Mouse (Mus musculus): ENCODE measurements around the gene Hoxb5. TPM values are rescaled to one million over a fixed set of nuclear protein-coding genes. Genes with fewer than 3 reads are reported as not detected.

Hoxb5 gene
- polyA plus RNA-seq, 1 experiment: not detected

DNA sequence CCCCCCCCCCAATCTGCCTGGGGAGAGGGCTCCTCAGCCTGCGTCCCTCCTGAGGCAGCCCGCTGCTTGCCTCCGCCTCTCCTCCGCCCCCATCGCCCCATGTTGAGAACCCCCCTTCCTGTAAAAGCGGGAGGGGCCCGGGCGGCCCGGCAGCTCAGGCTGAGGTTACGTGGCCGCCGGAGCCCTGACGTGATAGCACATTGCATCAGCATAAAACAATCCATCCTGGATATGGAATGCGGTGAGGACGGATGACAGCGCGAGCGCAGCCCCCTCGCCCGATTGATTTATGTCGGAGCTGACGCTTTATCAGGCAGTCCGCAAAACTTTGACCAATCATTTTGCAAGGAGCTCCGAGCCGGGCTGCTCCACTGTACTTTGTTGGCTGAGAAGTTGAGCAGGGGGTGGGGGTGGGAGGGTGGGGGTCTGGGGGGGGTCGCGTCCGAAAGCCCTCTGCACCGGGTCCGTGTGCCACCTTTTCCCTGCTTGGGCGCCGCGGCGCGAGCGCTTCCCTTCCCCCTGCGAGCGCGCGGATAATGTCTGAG is 32.1 kb upstream of the Hoxb5 start, which contains the start of gene Hoxb9:
Hoxb9 (plus strand) TSS at position 462 of the 545 bp plus-strand sequence.
- H3K4me3 ChIP-seq (replicated peaks): no peak within 1 kb of the TSS
- peaks cover 100% of the 10 kb centered on the region for H3K27me3 ChIP-seq (ENCODE audit: control insufficient read depth)
- H3K9me3 ChIP-seq (ENCODE audit: control insufficient read depth, low read length): no peaks in the 10 kb centered on the region
- no peak for TF ChIP-seq GATA1 (IDR thresholded peaks at IDR 0.05; ENCODE audit: low read length)
- no peak for TF ChIP-seq TAL1 (IDR thresholded peaks at IDR 0.05; ENCODE audit: low read length)
- H3K4me1 ChIP-seq (ENCODE audit: control insufficient read depth): no peaks in the 10 kb centered on the region
- no peaks in the 10 kb centered on the region for H3K36me3 ChIP-seq (ENCODE audit: control insufficient read depth)

GRCm38 (mm10) chr11:96271541-96272011 is 31.6 kb upstream of the Hoxb5 start:
- Histone ChIP-seq H3K36me3 (ENCODE audit: control insufficient read depth) (no peaks in the 10 kb centered on the region), H3K4me3 (replicated peaks) (no peak overlapping the region), H3K4me1 (ENCODE audit: control insufficient read depth) (no peaks in the 10 kb centered on the region), H3K27me3 (ENCODE audit: control insufficient read depth) (peaks cover 100% of the 10 kb centered on the region), H3K9me3 (ENCODE audit: control insufficient read depth, low read length) (no peaks in the 10 kb centered on the region)
- TF ChIP-seq GATA1 (IDR thresholded peaks at IDR 0.05; ENCODE audit: low read length) (no peak), TAL1 (IDR thresholded peaks at IDR 0.05; ENCODE audit: low read length) (no peak)

DNA sequence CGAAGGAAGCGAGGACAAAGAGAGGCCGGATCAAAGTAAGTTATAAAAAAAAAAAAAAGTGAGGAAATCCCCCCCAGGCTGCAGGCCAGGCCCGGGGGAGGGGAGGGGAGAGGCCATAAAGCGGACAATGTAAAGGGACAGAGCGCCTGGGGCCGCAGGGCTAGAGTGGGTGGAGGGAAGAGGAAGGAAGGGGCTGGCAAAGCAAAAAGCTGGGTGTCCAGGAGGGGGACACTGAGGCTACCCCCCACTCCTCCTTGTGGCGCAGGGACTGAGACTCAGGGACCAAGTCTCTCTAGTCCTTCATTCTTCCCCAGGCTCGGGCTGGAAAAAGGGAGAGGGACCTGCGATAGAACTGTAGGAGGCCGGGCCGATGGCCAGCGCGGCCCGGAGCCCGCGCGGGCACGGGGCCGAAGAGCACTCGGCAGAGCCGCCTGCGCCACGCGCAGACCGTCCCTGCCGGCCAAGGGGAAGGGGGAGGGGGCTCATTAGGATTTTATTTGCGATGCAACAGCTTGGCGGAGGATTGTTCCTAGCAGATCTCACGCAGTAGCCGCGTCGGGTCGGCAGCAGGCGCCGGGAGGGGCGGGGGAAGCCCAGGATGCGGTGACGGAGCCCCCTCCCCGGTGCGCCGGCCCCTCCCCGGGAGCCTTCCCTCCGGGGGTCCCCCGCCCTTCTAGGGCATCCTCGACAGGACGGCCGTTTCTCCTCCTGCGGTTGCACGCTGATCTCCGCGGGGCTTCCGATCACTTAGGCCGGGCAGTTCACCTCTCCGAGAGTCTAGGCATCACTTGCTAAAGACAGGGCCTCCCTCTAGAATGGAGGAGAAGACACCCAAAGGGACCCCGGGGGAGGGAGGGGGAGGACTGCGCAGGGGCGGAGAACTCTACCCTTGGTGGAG is 30.9 kb upstream of the Hoxb5 start:
- Histone ChIP-seq H3K27me3 (ENCODE audit: control insufficient read depth) (peaks cover 100% of the 10 kb centered on the region), H3K4me3 (replicated peaks) (no peak overlapping the region)
- TF ChIP-seq GATA1 (IDR thresholded peaks at IDR 0.05; ENCODE audit: low read length) (no peak), TAL1 (IDR thresholded peaks at IDR 0.05; ENCODE audit: low read length) (no peak)

DNA sequence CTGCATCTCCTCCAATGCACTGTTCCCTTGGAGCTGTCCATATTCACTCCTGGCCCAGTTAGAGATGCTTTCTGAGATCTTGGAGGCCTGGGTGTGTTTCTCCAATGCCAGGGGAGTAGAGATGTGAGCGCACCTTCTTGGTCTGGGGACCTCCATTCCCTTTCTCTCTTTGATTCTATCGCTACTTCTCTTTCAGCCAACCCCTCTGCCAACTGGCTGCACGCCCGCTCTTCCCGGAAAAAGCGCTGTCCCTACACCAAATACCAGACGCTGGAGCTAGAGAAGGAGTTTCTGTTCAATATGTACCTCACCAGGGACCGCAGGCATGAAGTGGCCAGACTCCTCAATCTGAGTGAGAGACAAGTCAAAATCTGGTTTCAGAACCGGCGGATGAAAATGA is 28.7 kb upstream of the Hoxb5 start:
- Histone ChIP-seq H3K36me3 (ENCODE audit: control insufficient read depth) (no peaks in the 10 kb centered on the region), H3K9me3 (ENCODE audit: control insufficient read depth, low read length) (no peaks in the 10 kb centered on the region), H3K27me3 (ENCODE audit: control insufficient read depth) (peaks cover 100% of the 10 kb centered on the region), H3K4me3 (replicated peaks) (no peak overlapping the region), H3K4me1 (ENCODE audit: control insufficient read depth) (no peaks in the 10 kb centered on the region)
- TF ChIP-seq GATA1 (IDR thresholded peaks at IDR 0.05; ENCODE audit: low read length) (no peak), TAL1 (IDR thresholded peaks at IDR 0.05; ENCODE audit: low read length) (no peak)

More for the DNA sequence above, 30.9 kb upstream of the Hoxb5 start:
- Histone ChIP-seq H3K9me3 (ENCODE audit: control insufficient read depth, low read length) (no peaks in the 10 kb centered on the region), H3K4me1 (ENCODE audit: control insufficient read depth) (no peaks in the 10 kb centered on the region), H3K36me3 (ENCODE audit: control insufficient read depth) (no peaks in the 10 kb centered on the region)

- no peaks in the 10 kb centered on the region for H3K9me3 ChIP-seq (ENCODE audit: control insufficient read depth, low read length)
- TF ChIP-seq TAL1 (IDR thresholded peaks at IDR 0.05; ENCODE audit: low read length) (no peak), GATA1 (IDR thresholded peaks at IDR 0.05; ENCODE audit: low read length) (no peak)
- peaks cover 100% of the 10 kb centered on the region for H3K27me3 ChIP-seq (ENCODE audit: control insufficient read depth)
- no peak overlapping the region for H3K4me3 ChIP-seq (replicated peaks)
- no peaks in the 10 kb centered on the region for H3K36me3 ChIP-seq (ENCODE audit: control insufficient read depth)
- no peaks in the 10 kb centered on the region for H3K4me1 ChIP-seq (ENCODE audit: control insufficient read depth)
Observed at GRCm38 (mm10) chr11:96275896-96276295, 27.2 kb upstream of the Hoxb5 start.

GRCm38 (mm10) chr11:96277151-96278044 is 25.7 kb upstream of the Hoxb5 start:
- TF ChIP-seq GATA1 (IDR thresholded peaks at IDR 0.05; ENCODE audit: low read length): no peak
- no peak for TF ChIP-seq TAL1 (IDR thresholded peaks at IDR 0.05; ENCODE audit: low read length)
- no peak overlapping the region for H3K4me3 ChIP-seq (replicated peaks)
- peaks cover 100% of the 10 kb centered on the region for H3K27me3 ChIP-seq (ENCODE audit: control insufficient read depth)

DNA sequence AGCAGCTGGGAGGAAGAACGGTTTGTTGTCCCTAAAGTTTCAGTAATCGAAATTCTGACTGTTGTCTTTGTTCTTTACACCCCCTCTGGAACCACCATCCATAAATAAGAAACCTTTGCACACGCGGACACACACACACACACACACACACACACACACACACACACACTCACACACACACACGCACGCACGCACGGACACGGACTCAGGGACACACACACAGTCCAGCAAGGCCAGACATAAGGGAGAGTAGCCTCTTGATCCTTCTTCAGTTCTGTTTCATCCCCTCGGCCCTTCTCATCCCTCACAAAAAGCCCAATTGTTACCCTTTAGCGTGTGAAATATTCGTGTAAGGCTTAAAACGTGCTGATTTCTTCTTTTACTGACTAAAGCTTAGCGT is 24.8 kb upstream of the Hoxb5 start:
- peaks cover 2% of the 10 kb centered on the region; the same call in 1 of the 2 replicates for H3K9me3 ChIP-seq (ENCODE audit: control insufficient read depth, low read length)
- H3K4me3 ChIP-seq (replicated peaks): no peak overlapping the region
- H3K36me3 ChIP-seq (ENCODE audit: control insufficient read depth): no peaks in the 10 kb centered on the region
- H3K4me1 ChIP-seq (ENCODE audit: control insufficient read depth): no peaks in the 10 kb centered on the region
- H3K27me3 ChIP-seq (ENCODE audit: control insufficient read depth): peaks cover 100% of the 10 kb centered on the region
- TF ChIP-seq GATA1 (IDR thresholded peaks at IDR 0.05; ENCODE audit: low read length) (no peak), TAL1 (IDR thresholded peaks at IDR 0.05; ENCODE audit: low read length) (no peak)

More at GRCm38 (mm10) chr11:96277151-96278044, 25.7 kb upstream of the Hoxb5 start:
- Histone ChIP-seq H3K36me3 (ENCODE audit: control insufficient read depth) (no peaks in the 10 kb centered on the region), H3K9me3 (ENCODE audit: control insufficient read depth, low read length) (no peaks in the 10 kb centered on the region), H3K4me1 (ENCODE audit: control insufficient read depth) (no peaks in the 10 kb centered on the region)

DNA sequence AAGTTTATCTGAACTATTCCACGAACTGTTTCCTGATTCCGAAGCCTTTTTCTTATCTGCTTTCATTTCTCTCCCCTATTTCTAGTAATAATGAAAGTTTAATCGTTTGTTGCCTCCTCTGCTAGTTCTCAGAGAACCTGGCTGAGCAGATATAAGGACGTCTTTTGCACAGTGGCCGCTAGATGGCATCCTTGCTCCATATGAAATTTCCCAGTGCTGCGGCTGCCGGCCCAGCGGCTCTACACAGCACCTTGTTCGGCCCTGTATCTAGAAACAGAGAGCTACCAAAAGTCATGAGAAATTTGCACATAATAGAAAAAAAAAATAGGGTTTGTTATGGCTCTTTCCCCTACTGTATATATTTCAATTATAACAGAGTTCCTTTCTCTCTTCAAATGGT is 24.4 kb upstream of the Hoxb5 start:
- Histone ChIP-seq H3K4me1 (ENCODE audit: control insufficient read depth) (no peaks in the 10 kb centered on the region), H3K9me3 (ENCODE audit: control insufficient read depth, low read length) (peaks cover 2% of the 10 kb centered on the region; the same call in 1 of the 2 replicates), H3K27me3 (ENCODE audit: control insufficient read depth) (peaks cover 100% of the 10 kb centered on the region), H3K36me3 (ENCODE audit: control insufficient read depth) (no peaks in the 10 kb centered on the region), H3K4me3 (replicated peaks) (no peak overlapping the region)
- TF ChIP-seq GATA1 (IDR thresholded peaks at IDR 0.05; ENCODE audit: low read length): no peak

Data from erythroblast, embryonic 14.5 days (primary cell).